Mouse (Mus musculus): Measurements from ENCODE around the gene Arl5c.

The Arl5c gene

DNA sequence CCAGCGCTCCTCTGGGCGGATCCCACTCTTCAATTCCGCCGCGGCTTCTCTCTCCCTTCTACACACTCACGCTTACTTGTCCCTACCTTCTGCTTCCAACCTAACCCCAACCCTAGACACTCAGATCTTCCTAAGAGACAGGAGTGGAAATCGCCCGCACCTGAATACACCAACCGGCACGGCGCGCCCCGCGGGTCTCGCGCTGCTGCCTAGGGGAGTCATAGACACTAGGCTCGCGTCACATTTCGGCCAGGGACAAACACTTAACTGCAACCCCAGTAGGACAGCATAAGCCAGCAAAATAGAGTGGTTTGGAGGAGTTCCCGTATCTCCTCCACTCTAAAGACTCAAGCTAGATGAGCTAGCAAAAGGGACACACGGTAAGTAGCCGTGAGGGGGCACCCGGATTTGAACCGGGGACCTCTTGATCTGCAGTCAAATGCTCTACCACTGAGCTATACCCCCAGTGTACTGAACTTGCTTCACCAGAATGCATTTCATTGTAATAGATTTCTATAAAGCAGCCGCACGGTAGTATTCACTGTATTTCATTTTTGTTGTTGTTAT lies 7.4 kb downstream of the Arl5c start:
- DNase-seq: peak; percentile 95

- DNase-seq: peak; percentile 97
Measured at GRCm38 (mm10) chr11:97987551-97988526, 8.1 kb downstream of the Arl5c start.

DNA sequence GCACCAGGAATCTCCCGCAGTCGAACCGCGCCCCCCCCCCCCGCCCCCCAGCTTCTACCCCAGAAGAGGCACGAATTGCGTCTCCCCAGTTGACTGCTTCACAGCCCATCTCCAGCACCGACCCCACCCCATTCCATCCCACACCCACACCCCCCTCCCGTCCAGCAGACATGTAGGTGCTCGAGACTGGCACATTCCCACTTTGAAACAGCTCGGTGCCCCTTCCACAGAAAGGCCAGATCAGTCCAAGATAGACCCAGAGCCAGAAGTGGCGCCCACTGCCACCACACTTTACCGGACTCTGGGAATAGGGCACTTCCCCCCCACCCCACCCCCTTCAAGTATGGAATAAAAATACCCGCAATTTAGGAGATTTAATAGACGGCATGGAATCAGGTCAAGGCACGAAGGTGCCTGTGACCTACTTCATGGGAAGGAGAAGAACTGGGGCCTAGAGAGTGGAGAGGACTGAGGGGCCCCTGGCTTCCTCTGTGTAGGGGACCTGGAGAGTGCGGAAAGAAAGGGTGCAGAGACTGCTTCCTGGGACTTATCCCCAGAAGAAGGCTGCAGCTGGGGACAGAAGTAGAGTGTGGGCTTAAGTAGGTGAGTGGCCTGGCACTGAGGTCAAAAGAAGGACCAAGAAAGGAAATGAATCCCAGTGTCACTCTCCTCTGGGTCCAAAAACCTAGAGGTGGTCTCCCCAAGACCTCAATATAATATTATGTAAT lies 9.1 kb downstream of the Arl5c start:
- DNase-seq: no peak

- no peak for DNase-seq
Measured at GRCm38 (mm10) chr11:97985727-97986677, 10.0 kb downstream of the Arl5c start, which contains the start of gene Plxdc1. TSS of gene Plxdc1 (minus strand) at chr11:97986444.

DNA sequence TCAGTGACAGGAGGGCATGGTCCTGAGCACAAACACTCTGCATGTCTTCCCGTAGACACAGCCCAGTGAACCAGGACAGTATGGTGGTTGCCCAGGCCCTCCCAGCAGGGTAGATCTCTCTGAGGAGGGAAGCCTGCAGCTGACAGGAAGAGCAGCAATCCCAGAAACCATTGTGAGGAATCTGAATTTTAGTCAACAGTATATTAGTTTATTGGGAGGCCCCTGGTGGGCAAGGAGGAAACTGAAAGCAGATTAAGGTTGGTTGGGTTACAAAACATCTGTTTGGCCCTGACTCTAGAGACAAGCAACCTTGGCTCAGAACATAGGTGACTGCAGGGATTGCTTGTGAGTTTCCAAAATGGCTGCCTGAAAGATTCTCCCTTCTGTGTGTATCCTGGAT lies 12.0 kb downstream of the Arl5c start:
- DNase-seq: no peak

DNA sequence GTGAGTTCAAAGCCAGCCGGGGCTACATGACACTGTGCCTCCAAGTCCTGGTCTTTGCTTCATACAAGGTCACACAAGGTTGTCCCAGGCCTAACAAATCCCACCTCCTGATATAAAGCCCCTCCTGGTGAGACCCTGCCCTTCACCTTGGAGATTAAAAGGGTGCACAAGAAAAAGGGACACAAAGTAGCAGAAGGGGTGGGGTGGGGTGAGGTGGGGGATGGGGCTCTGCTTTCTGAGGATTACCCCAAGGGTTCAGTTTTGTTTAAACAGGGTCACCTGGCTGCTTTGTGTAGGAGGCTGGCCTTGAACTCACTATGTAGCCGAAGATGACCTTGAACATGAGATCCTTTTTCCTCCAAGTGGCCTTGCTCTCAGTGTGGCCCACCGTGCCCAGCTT lies 12.5 kb downstream of the Arl5c start:
- no peak for DNase-seq

DNA sequence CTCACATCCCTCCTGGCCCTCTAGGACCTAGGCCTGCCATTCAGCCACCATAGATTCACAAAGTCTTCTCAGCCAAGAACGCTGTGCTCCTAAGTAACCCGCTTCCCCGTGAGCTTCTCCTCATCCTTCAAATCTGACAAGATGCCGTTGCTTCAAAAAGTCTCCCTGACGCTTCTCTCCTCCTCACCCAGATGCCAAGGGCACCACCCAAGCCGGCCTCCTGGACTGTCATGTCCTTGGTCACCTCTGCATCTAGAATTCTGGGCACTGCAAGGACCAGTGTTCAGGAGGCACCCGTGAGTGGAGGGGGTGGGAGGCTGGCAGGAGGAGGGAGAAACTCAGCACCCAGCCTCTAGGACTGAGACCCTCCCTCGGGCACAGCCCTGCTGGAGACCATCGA lies 13.3 kb downstream of the Arl5c start:
- DNase-seq: no peak

- DNase-seq: no peak
Measured at GRCm38 (mm10) chr11:97980531-97980966, 15.4 kb downstream of the Arl5c start.

GRCm38 (mm10) chr11:97979824-97980495 lies 16.0 kb downstream of the Arl5c start:
- no peak for DNase-seq

- DNase-seq: no peak
Measured at GRCm38 (mm10) chr11:97978392-97978791, 17.6 kb downstream of the Arl5c start.

DNA sequence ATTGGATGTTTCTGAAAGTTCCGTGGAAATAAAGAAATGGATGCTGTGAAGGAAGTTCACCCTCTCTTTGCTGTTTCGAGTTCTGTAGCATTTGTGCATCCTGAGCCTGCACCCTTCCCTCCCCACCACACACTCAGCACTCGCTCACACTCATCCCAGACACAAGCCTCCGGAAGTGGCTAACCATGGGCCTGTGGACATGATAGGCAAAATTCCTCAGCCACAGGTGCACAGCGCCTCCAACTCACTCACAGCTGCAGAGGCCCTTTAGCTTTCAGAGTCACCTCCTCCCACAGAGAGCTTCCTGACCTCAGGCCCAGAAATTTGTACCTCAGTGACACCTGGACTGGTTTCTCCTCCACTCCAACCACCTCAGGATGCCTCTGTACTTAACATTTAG lies 18.2 kb downstream of the Arl5c start:
- DNase-seq: no peak

GRCm38 (mm10) chr11:97974746-97975145 lies 21.2 kb downstream of the Arl5c start:
- DNase-seq: no peak

GRCm38 (mm10) chr11:97974141-97974540 lies 21.8 kb downstream of the Arl5c start:
- DNase-seq: no peak

DNA sequence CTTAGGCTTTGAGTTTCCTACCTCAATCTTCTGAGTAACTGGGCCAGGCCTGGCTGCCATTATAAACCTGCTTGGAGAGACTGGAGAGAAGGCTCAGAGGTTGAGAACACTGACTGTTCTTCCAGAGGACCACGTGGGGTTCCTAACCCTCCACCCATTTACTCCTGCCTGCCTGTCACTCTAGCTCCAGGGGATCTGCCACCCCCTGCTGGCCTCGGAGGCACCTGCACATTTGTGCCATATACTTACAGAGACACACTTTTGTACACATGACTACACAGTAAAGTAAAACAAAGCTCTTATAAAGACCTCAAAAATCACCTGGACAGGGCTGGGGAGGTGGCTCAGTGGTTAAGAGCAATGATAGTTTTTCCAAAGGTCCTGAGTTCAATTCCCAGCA lies 23.5 kb downstream of the Arl5c start:
- DNase-seq: no peak

DNA sequence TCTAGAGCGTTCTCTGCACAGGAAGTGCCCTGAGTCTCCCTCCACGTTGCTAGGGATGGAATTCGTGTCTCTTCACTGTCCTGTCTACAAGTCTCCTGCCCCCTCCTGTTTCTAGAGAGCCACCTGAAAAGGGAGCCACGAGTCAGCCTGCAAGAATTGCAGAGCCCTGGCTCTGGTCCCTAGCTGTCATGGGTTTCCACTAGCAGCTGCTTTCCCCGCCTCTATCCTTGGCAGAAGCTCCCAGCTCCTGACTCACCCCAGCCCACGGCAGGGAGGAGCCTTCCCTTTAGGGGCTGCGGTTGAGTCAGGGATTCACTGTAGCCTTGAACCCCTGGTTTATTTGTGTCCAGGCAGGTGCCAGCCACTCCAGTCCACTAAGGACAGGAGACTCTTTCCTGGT lies 24.7 kb downstream of the Arl5c start:
- DNase-seq: no peak

DNA sequence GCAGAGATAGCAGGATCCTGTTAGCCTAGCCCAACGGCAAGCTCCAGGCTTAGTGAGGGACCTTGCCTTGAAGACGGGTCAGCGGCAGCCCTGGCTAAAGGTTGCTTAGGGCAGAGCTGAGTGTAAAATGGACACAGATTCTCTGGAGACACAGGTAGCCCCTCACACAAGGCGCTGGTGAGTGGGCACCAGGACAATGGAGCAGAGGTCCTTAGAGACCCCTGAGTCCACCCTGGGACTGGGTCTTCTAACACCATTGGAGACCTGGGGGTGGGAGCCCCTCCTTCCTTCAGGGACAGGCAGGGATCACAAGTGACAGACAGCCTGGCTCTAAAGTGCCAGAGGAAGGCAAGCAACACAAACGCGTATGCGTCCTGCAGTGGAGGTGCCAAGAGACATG lies 25.2 kb downstream of the Arl5c start:
- no peak for DNase-seq

- no peak for DNase-seq
Measured at GRCm38 (mm10) chr11:97968385-97968784, 27.6 kb downstream of the Arl5c start.

DNA sequence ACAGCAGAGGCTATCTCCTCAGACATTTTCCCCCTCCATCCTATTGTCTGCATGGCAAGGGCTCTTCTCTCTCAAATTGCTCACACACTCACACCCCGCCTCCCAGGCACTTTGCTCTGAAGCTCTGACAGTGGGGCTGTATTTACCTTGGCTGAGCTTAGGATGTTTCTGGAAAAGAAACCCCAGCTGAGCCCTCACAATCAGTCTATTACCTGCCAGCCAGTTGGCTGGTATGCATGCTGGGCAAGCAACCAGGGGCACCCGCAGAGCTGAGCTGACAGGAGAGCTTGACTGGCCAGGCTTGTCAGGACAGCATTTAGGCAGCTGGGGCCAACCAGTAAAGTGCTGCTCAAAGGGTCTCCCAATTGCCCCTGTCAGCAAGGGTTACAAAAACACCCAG lies 28.9 kb downstream of the Arl5c start:
- DNase-seq: no peak

DNA sequence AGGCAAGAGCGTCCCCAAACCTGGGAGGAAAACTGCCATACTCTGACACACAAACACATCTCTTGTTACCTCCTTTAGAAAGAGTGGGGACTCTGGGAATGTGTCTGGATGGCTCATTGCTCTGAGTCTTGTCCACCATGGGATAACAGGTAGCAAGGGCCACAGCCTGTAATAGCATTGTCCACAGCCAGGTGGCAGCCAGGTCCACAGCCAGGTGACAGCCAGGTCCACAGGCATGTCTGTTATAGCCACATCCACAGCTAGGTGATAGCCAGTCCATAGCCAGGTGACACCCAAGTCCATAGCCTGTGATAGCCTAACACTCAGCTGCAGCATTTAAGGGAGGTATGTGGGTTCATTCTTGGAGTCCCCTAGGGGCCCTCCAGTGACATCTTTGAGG lies 35.1 kb downstream of the Arl5c start:
- peak; percentile 48 for DNase-seq

DNA sequence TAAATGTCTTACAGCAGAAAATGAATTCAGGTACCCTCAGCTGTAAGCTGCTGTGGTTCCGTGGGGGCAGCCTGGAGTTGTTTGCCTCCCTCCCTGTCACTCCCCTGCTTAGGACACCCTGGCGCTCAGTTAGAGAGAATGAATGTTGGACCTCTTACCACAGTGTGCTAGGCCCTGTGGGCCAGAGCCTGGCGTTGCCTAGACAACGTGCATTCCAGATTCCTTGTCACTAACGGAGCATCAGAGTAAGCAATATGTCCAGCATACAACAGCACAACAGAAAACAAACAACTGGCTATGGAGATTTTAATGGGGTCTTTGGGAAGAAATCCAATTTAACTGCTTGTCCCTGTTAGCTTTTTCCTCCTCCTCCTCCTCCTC lies 36.7 kb downstream of the Arl5c start:
- no peak for DNase-seq

- DNase-seq: no peak
Measured at GRCm38 (mm10) chr11:97958641-97959299, 37.2 kb downstream of the Arl5c start.
